Mouse (Mus musculus) cortical plate, adult 2 months (tissue): Measurements from ENCODE around the gene Dagla. TPM values are rescaled to one million over a fixed set of nuclear protein-coding genes. Genes with fewer than 3 reads are reported as not detected.

Source experiments
- H3K27ac ChIP-seq: fragments of 200-500 bp; 2 replicates; pipeline ENCODE4 v1.5.1; 2012; ENCODE audit warnings: low read length, control low read depth, inconsistent platforms; ENCODE audit not compliant: insufficient read depth
- H3K4me1 ChIP-seq: fragments of 200-500 bp; 2 replicates; pipeline ENCODE4 v1.6.1; 2011; ENCODE audit warnings: low read length; ENCODE audit not compliant: control insufficient read depth, insufficient read depth
- H3K4me3 ChIP-seq: fragments of 200-500 bp; 2 replicates; pipeline ENCODE4 v1.5.1; 2011; ENCODE audit warnings: mild to moderate bottlenecking, low read length, control low read depth; ENCODE audit not compliant: insufficient read depth
- CTCF ChIP-seq: fragments of 200-500 bp; IDR thresholded peaks from 2 replicates; pipeline ENCODE4 v1.5.1; 2011; ENCODE audit warnings: mild to moderate bottlenecking, control low read depth, low read length; ENCODE audit not compliant: insufficient read depth; ENCODE audit errors: extremely low read depth
- POLR2A ChIP-seq: fragments of 200-500 bp; IDR thresholded peaks from 2 replicates; pipeline ENCODE4 v1.6.1; 2011; ENCODE audit warnings: mild to moderate bottlenecking, low read length, control low read depth; ENCODE audit not compliant: insufficient read depth; ENCODE audit errors: extremely low read depth
- polyA plus RNA-seq: library from polyadenylated mRNA; depleted of rRNA; stranded (reverse); fragments of >200 nt; gene quantifications from 2 replicates; pipeline ENCODE4 v1.2.3, GENCODE M21; 2012

Dagla gene
- polyA plus RNA-seq, 1 experiment: 69.9 TPM

GRCm38 (mm10) chr19:10312072-10312471 is 7.4 kb upstream of the Dagla start:
- no peak overlapping the region for H3K27ac ChIP-seq
- TF ChIP-seq CTCF: no peak
- no peak overlapping the region for H3K4me3 ChIP-seq
- peaks cover 4% of the 10 kb centered on the region for H3K4me1 ChIP-seq

- Histone ChIP-seq H3K27ac (no peak overlapping the region), H3K4me3 (no peak overlapping the region), H3K4me1 (peaks cover 4% of the 10 kb centered on the region)
- no peak for TF ChIP-seq POLR2A
- TF ChIP-seq CTCF: no peak
These were observed 4.3 kb upstream of the Dagla start for GRCm38 (mm10) chr19:10308990-10309389.

GRCm38 (mm10) chr19:10307941-10308340 is 3.3 kb upstream of the Dagla start:
- Histone ChIP-seq H3K27ac (no peak overlapping the region), H3K4me1 (peaks cover 10% of the 10 kb centered on the region), H3K4me3 (no peak overlapping the region)
- TF ChIP-seq POLR2A (no peak), CTCF (no peak)

- Histone ChIP-seq H3K4me3 (no peak overlapping the region), H3K4me1 (peaks cover 10% of the 10 kb centered on the region), H3K27ac (no peak overlapping the region)
- TF ChIP-seq CTCF: no peak
- no peak for TF ChIP-seq POLR2A
These were observed 2.7 kb upstream of the Dagla start for GRCm38 (mm10) chr19:10307351-10307750.

- H3K27ac ChIP-seq: no peak overlapping the region
- TF ChIP-seq CTCF (no peak), POLR2A (no peak)
- peaks cover 12% of the 10 kb centered on the region for H3K4me1 ChIP-seq
- H3K4me3 ChIP-seq: no peak overlapping the region
These were observed 2.0 kb upstream of the Dagla start for GRCm38 (mm10) chr19:10306521-10307243.

- H3K4me3 ChIP-seq: no peak overlapping the region
- no peak for TF ChIP-seq POLR2A
- peaks cover 15% of the 10 kb centered on the region for H3K4me1 ChIP-seq
- H3K27ac ChIP-seq: no peak overlapping the region
These were observed 963 bp upstream of the Dagla start for GRCm38 (mm10) chr19:10305640-10306039.

GRCm38 (mm10) chr19:10304395-10304794 is 282 bp downstream of the Dagla start:
- H3K27ac ChIP-seq: peak overlapping the region; percentile 89
- H3K4me3 ChIP-seq: peak overlapping the region; percentile 91
- no peak for TF ChIP-seq CTCF
- TF ChIP-seq POLR2A: no peak
- peaks cover 19% of the 10 kb centered on the region for H3K4me1 ChIP-seq

GRCm38 (mm10) chr19:10302852-10303251 is 1.8 kb downstream of the Dagla start:
- no peak overlapping the region for H3K27ac ChIP-seq
- H3K4me3 ChIP-seq: peak overlapping the region; percentile 91
- peaks cover 23% of the 10 kb centered on the region for H3K4me1 ChIP-seq
- TF ChIP-seq CTCF (no peak), POLR2A (no peak)

- H3K4me1 ChIP-seq: peaks cover 22% of the 10 kb centered on the region
- H3K4me3 ChIP-seq: peak overlapping the region; percentile 91; the same call in 1 of the 2 replicates
- TF ChIP-seq POLR2A: no peak
- no peak for TF ChIP-seq CTCF
- H3K27ac ChIP-seq: no peak overlapping the region
These were observed 2.8 kb downstream of the Dagla start for GRCm38 (mm10) chr19:10301866-10302356.

- H3K27ac ChIP-seq: no peak overlapping the region
- no peak for TF ChIP-seq CTCF
- TF ChIP-seq POLR2A: no peak
- H3K4me3 ChIP-seq: no peak overlapping the region
- peaks cover 26% of the 10 kb centered on the region for H3K4me1 ChIP-seq
These were observed 3.4 kb downstream of the Dagla start for GRCm38 (mm10) chr19:10301263-10301662.

- TF ChIP-seq POLR2A (no peak), CTCF (no peak)
- 0 out of 2 replicates have a peak overlapping the region, but pooled peaks have one; percentile 18 for H3K27ac ChIP-seq
- H3K4me3 ChIP-seq: no peak overlapping the region
These were observed 3.9 kb downstream of the Dagla start for GRCm38 (mm10) chr19:10300809-10301208.

More at GRCm38 (mm10) chr19:10300809-10301208, 3.9 kb downstream of the Dagla start:
- H3K4me1 ChIP-seq: peaks cover 28% of the 10 kb centered on the region
